Mouse (Mus musculus) kidney, adult 18-20 months (tissue): ENCODE results near the gene Gm9733.
"Not testable (repeated sequence)": the region's sequence is repeated elsewhere in the genome, so short reads cannot be mapped to it uniquely, and the experiment has no call there.

ENCODE experiments used
- DNase-seq: peaks from one replicate; pipeline ENCODE4 v3.0.0; 2021

Gm9733 gene

DNA sequence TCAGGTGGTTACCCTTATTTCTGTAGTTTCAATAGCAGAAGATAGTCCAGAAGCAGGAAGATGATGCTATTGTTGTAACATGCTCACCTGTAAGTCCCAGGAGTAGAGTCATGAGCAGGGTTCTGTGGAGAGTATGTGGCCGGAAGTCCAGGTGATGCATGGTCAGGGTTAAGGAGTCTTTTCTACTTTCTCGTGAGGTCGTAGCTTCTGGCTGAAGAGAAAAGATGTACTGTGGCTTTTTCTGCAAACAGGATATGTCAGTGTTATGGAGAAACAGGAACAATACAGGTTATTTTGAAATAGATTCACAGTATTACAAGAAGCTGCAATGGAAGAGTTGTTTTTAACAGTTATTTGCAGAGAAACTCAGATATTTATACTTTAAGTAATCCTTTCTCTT lies at the start of gene Gm9733:
Gene Gm9733 (minus strand): TSS at position 240 of the 400 bp plus-strand sequence.
- no peak for DNase-seq

DNA sequence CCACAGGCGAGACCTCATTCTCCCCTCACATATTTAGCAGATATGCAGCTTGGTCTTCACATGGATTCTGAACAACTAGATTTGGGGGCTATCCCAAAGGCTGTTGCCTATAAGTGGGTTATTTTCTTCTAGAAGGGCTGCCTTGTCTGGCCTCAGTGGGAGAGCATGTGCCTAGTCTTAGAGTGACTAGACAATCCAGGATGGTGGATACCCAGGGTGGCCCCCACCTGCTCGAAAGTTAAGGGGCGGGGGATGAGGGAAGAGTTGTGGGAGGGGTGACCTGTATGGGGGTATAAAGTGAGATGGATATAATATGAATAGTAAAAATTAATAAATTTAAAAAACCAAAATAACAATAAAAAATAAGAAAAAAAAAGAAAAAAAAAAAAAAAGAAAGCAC lies 23.6 kb upstream of the Gm9733 start:
- not testable (repeated sequence) for DNase-seq

DNA sequence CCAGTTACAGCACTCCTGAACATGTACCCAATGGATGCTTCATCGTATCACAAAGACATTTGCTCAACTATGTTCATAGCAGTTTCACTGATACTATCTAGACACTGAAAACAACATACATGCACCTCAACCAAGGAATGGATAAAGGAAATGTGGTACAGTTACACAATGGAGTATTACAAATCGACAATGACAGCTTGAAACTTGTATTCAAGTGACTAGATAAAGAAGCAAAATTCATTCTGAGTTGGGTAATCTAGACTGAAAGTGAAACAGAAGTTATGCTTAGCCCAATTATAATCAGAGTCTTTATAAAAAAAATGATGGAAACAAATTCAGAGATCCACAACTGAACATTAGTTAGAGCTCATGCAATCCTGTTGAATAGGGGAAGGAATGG lies 18.2 kb upstream of the Gm9733 start:
- not testable (repeated sequence) for DNase-seq

DNA sequence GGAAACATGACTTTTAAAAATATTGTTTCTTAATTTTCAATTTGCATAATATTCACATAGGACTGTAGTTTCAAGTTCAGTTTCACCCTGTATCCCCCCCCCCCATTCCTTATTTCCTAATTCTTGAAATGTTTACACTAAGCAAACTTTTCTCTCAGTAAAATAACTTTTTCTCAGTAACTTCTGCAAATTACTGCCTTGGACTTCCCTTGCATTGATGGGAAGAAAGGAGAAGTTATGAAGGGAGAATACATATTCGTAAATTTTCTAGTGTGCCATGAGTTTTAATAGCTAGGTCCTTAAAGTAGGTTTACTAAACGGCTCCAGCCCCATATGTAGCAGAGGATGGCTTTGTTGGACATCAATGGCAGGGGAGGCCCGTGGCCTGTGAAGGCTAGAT lies 13.5 kb upstream of the Gm9733 start:
- DNase-seq = not testable (repeated sequence)

DNA sequence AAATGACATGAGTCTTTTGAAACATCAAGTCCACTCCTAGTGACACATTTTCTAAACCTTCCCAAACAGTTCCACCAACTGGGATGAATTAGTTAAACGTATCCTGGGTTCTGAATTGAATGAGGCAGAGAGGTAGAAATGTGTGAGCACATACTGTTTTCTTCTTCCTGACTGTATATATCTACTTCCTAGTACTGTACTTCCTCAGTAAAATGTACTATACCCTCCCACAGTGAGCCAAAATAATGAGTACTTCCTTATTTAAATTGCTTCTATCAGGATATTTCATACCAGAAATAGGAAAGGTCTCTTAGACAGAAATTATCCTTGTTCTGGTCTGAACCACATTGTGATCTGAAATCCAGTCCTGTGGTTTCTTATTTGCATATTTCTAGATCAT lies 8.2 kb upstream of the Gm9733 start:
- no peak for DNase-seq

DNA sequence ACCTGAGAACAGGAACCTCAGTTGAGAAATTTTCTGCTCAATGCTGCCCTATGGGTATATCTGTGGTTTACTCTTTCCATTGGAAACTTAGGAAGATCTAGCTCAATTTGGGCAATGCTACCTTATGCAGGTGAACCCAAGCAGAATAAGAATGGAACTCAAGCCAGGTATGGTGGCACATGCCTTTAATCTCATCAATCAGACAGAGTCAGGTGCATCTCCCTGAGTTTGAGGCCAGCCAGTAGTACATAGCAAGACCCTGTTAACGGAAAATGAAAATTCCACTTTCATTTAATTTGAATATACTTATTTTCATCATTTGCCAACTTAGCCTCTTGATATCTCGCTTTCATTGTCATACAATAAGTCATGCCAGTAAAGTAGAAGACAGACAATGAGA lies 2.1 kb upstream of the Gm9733 start:
- no peak for DNase-seq

DNA sequence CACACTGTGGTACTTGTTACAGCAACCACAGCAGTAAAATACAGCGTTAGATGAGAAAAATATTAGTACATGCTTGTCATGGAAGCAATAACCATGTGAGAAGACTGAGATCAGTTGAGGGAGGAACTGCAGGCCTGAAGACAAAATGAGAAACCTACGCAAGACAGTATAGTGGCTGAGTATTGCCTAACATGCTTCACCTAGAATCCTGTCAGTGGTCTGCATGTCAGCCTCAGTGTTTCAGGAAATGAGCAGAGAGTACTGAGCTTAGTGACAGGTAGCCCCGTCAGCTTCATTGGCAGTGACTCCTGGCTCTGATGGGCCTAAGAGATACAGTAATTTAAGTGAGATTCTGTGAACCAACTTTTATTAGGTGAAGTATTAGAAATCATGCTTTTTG lies 557 bp downstream of the Gm9733 start:
- no peak for DNase-seq

DNA sequence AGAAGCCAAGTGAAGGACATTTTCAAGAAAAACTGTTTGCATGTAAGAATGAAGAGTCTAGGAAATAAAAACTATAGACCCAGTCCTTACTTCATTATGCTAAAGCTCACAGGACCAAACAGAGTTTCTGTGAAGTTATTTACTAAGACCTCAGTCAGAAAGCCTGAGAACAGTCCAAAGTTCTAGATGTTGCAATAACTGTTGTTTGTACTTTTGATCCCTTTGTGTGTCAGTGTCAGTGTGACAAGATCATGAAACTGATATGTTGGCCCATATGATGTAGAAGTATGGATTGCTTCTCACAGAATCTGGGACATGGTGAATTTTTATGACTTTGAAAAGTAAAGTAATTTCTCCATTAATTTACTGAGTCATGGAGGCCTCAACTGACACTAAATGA lies 2.6 kb downstream of the Gm9733 start:
- no peak for DNase-seq

DNA sequence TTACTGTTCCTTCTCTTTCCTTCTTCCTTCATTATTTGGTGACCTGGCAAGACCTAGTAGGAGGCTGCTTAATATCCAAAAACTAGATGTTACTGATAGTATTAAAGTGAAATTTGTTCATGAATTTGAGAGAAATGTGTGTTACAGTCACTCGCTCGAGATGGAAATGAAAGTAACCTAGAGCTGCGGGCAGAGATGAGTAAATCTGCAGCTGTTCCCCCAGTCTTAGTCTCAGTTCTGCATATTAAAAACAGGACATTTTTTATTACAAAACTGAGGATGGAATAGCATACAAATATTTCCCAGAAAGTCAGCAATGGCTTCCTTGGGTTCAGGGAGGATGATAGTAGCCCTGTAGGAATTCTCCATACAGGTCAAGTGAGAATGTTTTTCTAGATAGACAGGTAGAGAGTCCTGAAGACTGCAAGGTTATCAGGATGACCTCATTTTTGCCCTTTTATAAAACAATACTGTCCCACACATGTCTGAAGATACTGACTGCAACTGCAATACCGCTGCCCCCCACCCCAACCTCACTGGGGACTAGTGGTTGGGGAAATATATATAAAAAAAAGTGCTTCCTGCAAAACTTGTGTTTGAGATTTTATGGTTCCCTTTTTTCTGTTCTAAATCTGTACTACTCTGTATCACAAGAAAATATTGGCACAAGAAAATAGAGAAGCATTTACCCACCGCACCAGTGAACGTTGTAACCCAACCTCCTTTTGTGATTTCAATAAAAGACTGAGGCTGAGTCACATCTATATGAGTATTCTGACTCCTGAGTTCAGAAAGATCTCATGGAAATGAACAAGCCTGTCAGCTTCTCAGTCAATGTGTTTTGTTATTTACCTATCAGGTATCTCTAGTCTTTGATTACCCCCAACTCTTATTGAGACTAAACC lies 47.4 kb downstream of the Gm9733 start:
- DNase-seq = no peak

DNA sequence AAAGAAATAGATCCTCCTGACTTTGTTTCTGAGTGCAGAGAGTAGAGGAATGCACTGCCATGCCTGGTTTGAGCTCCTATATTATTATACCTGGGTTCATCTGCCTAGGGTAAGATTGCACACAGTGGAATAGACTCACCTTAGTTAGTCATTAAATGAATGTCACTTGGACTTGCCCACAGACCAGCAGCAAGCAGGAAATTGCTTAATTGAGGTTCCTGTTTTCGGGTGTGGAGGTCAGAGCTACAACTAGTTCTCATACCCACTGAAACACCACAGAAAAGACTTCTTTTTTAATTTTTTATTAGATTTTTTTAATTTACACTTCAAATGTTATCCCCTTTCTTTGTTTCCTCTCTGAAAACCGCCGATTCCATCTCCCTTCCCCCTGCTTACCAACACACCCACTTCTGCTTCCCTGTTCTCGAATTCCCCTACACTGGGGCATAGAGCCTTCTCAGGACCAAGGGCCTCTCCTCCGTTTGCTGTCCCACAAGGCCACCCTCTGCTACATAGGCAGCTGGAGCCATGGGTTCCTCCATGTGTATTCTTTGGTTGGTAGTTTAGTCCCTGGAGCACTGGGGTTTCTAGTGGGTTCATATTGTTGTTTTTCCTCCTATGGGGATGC lies 56.1 kb downstream of the Gm9733 start:
- DNase-seq = no peak

DNA sequence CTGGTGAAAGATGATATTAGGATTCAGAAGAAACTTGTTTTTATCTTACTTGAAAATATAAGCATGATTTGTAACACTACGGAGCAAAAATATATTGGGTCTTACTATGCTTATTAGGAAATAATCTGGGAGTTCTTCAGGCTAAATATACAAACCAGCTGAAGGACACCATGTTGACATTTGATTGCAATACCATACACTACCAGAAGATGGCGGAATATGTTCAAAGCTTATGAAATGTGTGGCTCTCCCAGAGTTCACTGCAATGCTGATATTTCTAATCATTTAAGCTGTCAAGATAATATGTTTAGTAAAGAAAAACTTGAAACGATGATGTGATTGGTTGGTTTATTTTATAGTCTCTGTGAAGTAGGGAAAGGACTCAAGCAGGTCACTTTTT lies 67.7 kb downstream of the Gm9733 start:
- DNase-seq = no peak

DNA sequence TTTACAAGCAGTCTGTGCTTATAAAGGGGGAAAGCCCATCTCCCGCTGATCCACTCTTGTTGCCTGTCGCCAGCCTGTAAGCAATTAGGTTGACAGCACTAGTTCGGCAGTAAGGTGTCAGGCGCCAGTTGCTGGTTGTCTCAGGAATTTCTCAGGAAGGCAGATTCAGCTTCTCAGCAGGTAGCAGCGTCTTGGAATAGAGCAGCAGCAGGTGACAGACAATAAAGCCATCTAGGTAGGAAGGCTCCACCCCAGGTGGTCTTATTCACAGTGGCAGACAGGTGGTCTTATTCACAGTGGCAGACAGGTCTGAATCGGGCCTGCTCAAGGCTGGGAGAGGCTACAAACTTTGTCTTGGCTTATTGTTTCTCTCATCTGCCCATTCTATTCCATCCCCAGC lies 76.4 kb downstream of the Gm9733 start:
- DNase-seq = no peak
